Mouse (Mus musculus): ENCODE results near the gene Cdkl5. TPM values are rescaled to one million over a fixed set of nuclear protein-coding genes. Genes with fewer than 3 reads are reported as not detected.

Cdkl5 gene
- total and polyA plus RNA-seq, 2 experiments from 2014 or later = 1.7 to 3.3 TPM

DNA sequence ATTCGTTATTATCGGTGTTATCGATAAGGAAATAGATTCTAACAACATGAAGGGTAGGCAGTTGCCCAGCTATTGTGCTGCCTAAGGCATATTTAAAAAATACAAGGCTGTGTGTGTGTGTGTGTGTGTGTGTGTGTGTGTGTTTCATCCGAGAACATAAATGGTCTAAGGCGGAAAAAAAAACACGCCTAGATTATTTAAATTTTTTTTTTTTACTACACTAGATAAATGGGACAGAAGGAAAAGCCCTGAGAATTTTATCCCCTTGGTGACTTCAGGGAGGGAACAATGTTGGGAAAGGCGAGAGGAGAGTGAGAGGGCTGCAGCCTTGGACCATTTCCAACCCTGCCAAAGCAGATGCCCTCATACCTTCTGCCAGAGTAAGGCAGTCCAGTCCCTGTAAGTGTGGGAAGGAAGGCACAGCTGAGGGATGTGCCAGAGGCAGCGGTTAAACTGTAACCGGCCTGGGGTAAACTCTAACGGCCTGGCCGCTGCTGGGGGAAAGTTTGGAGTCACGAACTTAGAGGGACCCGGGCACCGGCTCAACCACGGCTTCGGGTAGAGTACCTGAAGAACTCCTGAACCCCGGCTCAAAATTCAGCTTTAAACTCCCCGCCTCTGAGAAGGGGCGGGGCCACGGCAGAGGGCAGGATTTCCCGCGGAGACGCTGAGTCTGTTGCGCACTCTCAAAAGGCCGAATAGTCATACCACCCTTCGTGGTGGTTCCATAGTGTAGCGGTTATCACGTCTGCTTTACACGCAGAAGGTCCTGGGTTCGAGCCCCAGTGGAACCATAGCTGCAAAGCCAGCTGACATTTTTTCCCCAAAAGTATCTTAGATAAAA lies 228.9 kb downstream of the Cdkl5 start:
- peak; percentile 94 for ATAC-seq (ENCODE audit: insufficient read depth, low read depth)

DNA sequence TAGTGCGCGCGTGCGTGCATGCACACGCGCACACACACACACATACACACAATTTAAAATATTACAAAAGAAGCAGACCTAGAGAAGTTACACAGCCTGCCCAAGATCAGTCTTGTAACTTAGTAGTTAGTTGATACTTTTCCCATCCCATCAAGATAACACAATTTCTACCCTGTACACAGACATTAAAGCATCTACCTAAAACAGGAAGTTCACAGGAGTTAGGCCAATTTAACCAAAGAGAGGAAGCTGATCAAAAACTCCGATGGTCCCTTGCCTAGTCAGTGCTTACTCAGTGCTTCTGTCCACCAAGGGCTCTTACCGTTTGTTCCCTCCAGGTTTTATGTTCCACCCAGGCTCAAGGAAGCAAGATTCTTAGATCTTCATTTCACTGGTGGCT lies 243.7 kb downstream of the Cdkl5 start:
- 87% methylated on average over 8 of the region's 8 CpGs for WGBS
- no peaks in the 10 kb centered on the region for H3K9me3 ChIP-seq (replicated peaks; ENCODE audit: control insufficient read depth, low read length)
- H3K27ac ChIP-seq (ENCODE audit: low read depth) = no peak overlapping the region
- H3K4me1 ChIP-seq (ENCODE audit: control insufficient read depth, insufficient read depth) = no peaks in the 10 kb centered on the region
- TF ChIP-seq EP300 (IDR thresholded peaks at IDR 0.05; ENCODE audit: low read depth) (no peak), CTCF (IDR thresholded peaks at IDR 0.05; ENCODE audit: low read depth) (no peak)
- ATAC-seq (ENCODE audit: insufficient read depth, low read depth) = no peak
- no peak overlapping the region for H3K4me3 ChIP-seq (ENCODE audit: low read depth, low read length)
- no peak overlapping the region for H3K4me2 ChIP-seq (ENCODE audit: low read depth, low read length)
- no peaks in the 10 kb centered on the region for H3K27me3 ChIP-seq (ENCODE audit: control insufficient read depth, insufficient read depth, low read length)
- DNase-seq (ENCODE audit: low spot score) = no peak
- no peak overlapping the region for H3K9ac ChIP-seq (replicated peaks; ENCODE audit: low read depth, low read length)
- H3K36me3 ChIP-seq (replicated peaks; ENCODE audit: control insufficient read depth, insufficient read depth, low read length) = no peaks in the 10 kb centered on the region

More for the DNA sequence above, 228.9 kb downstream of the Cdkl5 start:
- TF ChIP-seq CTCF (IDR thresholded peaks at IDR 0.05; ENCODE audit: low read depth) = 0 out of 2 replicates have a peak, but pooled peaks have one; percentile 5
- TF ChIP-seq EP300 (IDR thresholded peaks at IDR 0.05; ENCODE audit: low read depth) = no peak
- Histone ChIP-seq H3K36me3 (replicated peaks; ENCODE audit: control insufficient read depth, insufficient read depth, low read length) (no peaks in the 10 kb centered on the region), H3K9me3 (replicated peaks; ENCODE audit: control insufficient read depth, low read length) (no peaks in the 10 kb centered on the region), H3K27ac (ENCODE audit: low read depth) (peak overlapping the region; percentile 67; the same call in 1 of the 2 replicates), H3K9ac (replicated peaks; ENCODE audit: low read depth, low read length) (peak overlapping the region; percentile 52), H3K4me2 (ENCODE audit: low read depth, low read length) (peak overlapping the region; percentile 61), H3K27me3 (ENCODE audit: control insufficient read depth, insufficient read depth, low read length) (no peaks in the 10 kb centered on the region), H3K4me3 (ENCODE audit: low read depth, low read length) (peak overlapping the region; percentile 55), H3K4me1 (ENCODE audit: control insufficient read depth, insufficient read depth) (no peaks in the 10 kb centered on the region)
- WGBS = 25% methylated on average over 30 of the region's 30 CpGs
- DNase-seq (ENCODE audit: low spot score) = peak; percentile 46

DNA sequence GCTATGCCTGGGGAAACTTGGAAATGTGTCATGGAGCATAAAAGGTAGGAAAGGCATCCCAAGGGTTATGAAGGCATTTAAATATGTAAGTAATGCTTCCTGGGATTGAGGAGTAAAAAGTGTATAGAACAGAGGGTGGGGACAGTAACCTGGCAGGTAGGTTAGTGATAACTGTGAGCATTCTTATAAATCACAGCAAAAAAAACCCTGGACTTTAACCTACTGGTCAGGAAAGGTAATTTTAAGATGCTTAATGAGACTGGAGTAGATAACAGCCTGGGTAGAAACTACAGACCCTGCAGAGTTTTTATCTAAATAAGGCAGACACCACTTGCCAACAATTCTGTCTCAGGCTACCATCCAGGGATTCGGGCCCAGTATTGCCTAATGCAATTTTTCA lies 245.9 kb downstream of the Cdkl5 start:
- H3K9ac ChIP-seq (replicated peaks; ENCODE audit: low read depth, low read length) = no peak overlapping the region
- ATAC-seq (ENCODE audit: insufficient read depth, low read depth) = no peak
- H3K4me2 ChIP-seq (ENCODE audit: low read depth, low read length) = no peak overlapping the region
- no peaks in the 10 kb centered on the region for H3K4me1 ChIP-seq (ENCODE audit: control insufficient read depth, insufficient read depth)
- H3K27me3 ChIP-seq (ENCODE audit: control insufficient read depth, insufficient read depth, low read length) = no peaks in the 10 kb centered on the region
- 37% methylated on average over 1 of the region's 1 CpGs for WGBS
- no peaks in the 10 kb centered on the region for H3K36me3 ChIP-seq (replicated peaks; ENCODE audit: control insufficient read depth, insufficient read depth, low read length)
- H3K4me3 ChIP-seq (ENCODE audit: low read depth, low read length) = no peak overlapping the region
- H3K27ac ChIP-seq (ENCODE audit: low read depth) = no peak overlapping the region
- H3K9me3 ChIP-seq (replicated peaks; ENCODE audit: control insufficient read depth, low read length) = no peaks in the 10 kb centered on the region; the same call in 1 of the 2 replicates
- TF ChIP-seq CTCF (IDR thresholded peaks at IDR 0.05; ENCODE audit: low read depth) (no peak), EP300 (IDR thresholded peaks at IDR 0.05; ENCODE audit: low read depth) (no peak)
- DNase-seq (ENCODE audit: low spot score) = no peak

DNA sequence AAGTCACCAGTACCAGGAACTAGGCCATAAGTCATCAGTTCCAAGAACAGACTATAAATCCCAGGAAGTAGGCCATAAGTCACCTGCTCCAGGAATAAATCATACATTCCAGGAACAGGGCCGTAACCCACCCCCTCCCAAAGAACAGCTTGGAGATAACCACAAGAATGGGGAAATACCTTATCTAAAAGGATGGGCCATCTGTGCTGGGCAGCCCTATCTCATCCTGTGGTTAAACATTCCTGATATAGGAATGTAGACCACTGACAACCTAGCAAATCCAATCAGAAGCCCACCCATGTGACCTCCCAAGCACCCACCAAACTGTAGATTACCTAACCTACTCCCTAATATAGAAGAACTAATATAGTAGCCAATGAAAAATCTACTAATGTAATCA lies 249.1 kb downstream of the Cdkl5 start:
- Histone ChIP-seq H3K9ac (replicated peaks; ENCODE audit: low read depth, low read length) (no peak overlapping the region), H3K27me3 (ENCODE audit: control insufficient read depth, insufficient read depth, low read length) (no peaks in the 10 kb centered on the region), H3K27ac (ENCODE audit: low read depth) (no peak overlapping the region), H3K36me3 (replicated peaks; ENCODE audit: control insufficient read depth, insufficient read depth, low read length) (no peaks in the 10 kb centered on the region), H3K4me1 (ENCODE audit: control insufficient read depth, insufficient read depth) (no peaks in the 10 kb centered on the region), H3K9me3 (replicated peaks; ENCODE audit: control insufficient read depth, low read length) (no peaks in the 10 kb centered on the region; the same call in 1 of the 2 replicates), H3K4me2 (ENCODE audit: low read depth, low read length) (no peak overlapping the region), H3K4me3 (ENCODE audit: low read depth, low read length) (no peak overlapping the region)
- no peak for DNase-seq (ENCODE audit: low spot score)
- WGBS = 65% methylated on average over 1 of the region's 1 CpGs
- TF ChIP-seq EP300 (IDR thresholded peaks at IDR 0.05; ENCODE audit: low read depth) = no peak
- TF ChIP-seq CTCF (IDR thresholded peaks at IDR 0.05; ENCODE audit: low read depth) = no peak
- ATAC-seq (ENCODE audit: insufficient read depth, low read depth) = no peak

DNA sequence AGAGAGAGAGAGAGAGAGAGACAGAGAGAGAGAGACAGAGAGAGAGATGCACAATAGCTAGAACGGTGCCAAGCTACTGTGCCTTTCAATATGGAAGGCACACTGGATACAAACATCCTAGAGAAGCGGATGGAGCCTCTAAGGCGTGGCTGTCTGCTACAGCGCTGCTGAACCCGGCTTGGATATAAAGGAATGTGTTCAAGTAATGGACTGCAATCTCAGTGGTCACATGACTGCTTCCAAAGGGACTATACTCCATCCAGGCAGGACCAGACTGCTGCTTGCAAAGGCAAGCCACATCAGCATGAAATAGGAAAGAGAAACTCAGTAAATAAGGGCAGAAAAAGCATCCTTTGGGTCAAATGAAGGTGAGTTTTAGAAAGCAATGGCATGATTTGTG lies 258.9 kb downstream of the Cdkl5 start, which contains the start of gene Ppef1:
Ppef1 (minus strand) TSS at position 116 of the 400 bp plus-strand sequence.
- no peak for ATAC-seq (ENCODE audit: insufficient read depth, low read depth)
- Histone ChIP-seq H3K4me2 (ENCODE audit: low read depth, low read length) (no peak within 1 kb of the TSS), H3K27ac (ENCODE audit: low read depth) (no peak within 1 kb of the TSS), H3K4me1 (ENCODE audit: control insufficient read depth, insufficient read depth) (no peaks in the 10 kb centered on the region), H3K9me3 (replicated peaks; ENCODE audit: control insufficient read depth, low read length) (no peaks in the 10 kb centered on the region), H3K36me3 (replicated peaks; ENCODE audit: control insufficient read depth, insufficient read depth, low read length) (no peaks in the 10 kb centered on the region), H3K4me3 (ENCODE audit: low read depth, low read length) (no peak within 1 kb of the TSS), H3K9ac (replicated peaks; ENCODE audit: low read depth, low read length) (no peak within 1 kb of the TSS), H3K27me3 (ENCODE audit: control insufficient read depth, insufficient read depth, low read length) (no peaks in the 10 kb centered on the region)
- TF ChIP-seq CTCF (IDR thresholded peaks at IDR 0.05; ENCODE audit: low read depth) = no peak
- no peak for TF ChIP-seq EP300 (IDR thresholded peaks at IDR 0.05; ENCODE audit: low read depth)
- DNase-seq (ENCODE audit: low spot score) = no peak
- WGBS = 63% methylated on average over 5 of the region's 5 CpGs

Other genes with a start within 250 kb of the Cdkl5 start
- 0.19 TPM in 1 of 2 replicates, not detected in the other for gene Rs1, start 226.7 kb downstream of the Cdkl5 start, total RNA-seq (2014; rRNA removed; ENCODE audit: low replicate concordance)
- 0.05 TPM in 1 of 2 replicates, not detected in the other for gene Rs1, start 226.7 kb downstream of the Cdkl5 start, polyA plus RNA-seq (2015; fragmentation: Nextera tagmentation; extraction: Ambion mirVana)
- gene Gja6, start 87.7 kb downstream of the Cdkl5 start, total RNA-seq (2014; rRNA removed; ENCODE audit: low replicate concordance) = 0.73 and 1.5 TPM in 2 replicates
- gene Gja6, start 87.7 kb downstream of the Cdkl5 start, polyA plus RNA-seq (2015; fragmentation: Nextera tagmentation; extraction: Ambion mirVana) = 0.07 TPM in 1 of 2 replicates, not detected in the other
- 0.88 and 2.6 TPM in 2 replicates for gene Scml2, start 122.5 kb upstream of the Cdkl5 start, total RNA-seq (2014; rRNA removed; ENCODE audit: low replicate concordance)
- gene Scml2, start 122.5 kb upstream of the Cdkl5 start, polyA plus RNA-seq (2015; fragmentation: Nextera tagmentation; extraction: Ambion mirVana) = 1.2 TPM in 2 replicates

All from heart, postnatal 0 days (tissue).